Mouse (Mus musculus) kidney, embryonic 14.5 days (tissue): Measurements from ENCODE around the gene Usp19. TPM values are rescaled to one million over a fixed set of nuclear protein-coding genes. Genes with fewer than 3 reads are reported as not detected.

Source experiments
- ATAC-seq: fragments of 200-750 bp; cut with Nextera tagmentation; 2 replicates; pipeline ENCODE4 v1.8.0; 2017; ENCODE audit warnings: moderate number of reproducible peaks, mild to moderate bottlenecking, moderate TSS enrichment, moderate library complexity; ENCODE audit not compliant: low FRiP score, low TSS enrichment
- H3K27ac ChIP-seq: fragments of 300-500 bp; sonication (generic); 2 replicates; pipeline ENCODE4 v1.5.1; 2014; ENCODE audit warnings: low read depth, mild to moderate bottlenecking, low read length, moderate library complexity, mixed read lengths
- H3K27me3 ChIP-seq: fragments of 300-500 bp; sonication (generic); 2 replicates; pipeline ENCODE4 v1.6.1; 2014; ENCODE audit warnings: mild to moderate bottlenecking, low read length; ENCODE audit not compliant: control insufficient read depth, insufficient read depth
- H3K36me3 ChIP-seq: fragments of 300-500 bp; sonication (generic); 2 replicates; pipeline ENCODE4 v1.6.1; 2014; ENCODE audit warnings: low read length, mixed read lengths; ENCODE audit not compliant: control insufficient read depth, insufficient read depth
- H3K4me1 ChIP-seq: fragments of 300-500 bp; sonication (generic); 2 replicates; pipeline ENCODE4 v1.6.1; 2014; ENCODE audit warnings: low read length, mixed read lengths; ENCODE audit not compliant: control insufficient read depth, insufficient read depth
- H3K4me2 ChIP-seq: fragments of 300-500 bp; sonication (generic); replicated peaks from 2 replicates; pipeline ENCODE4 v1.6.1; 2014; ENCODE audit warnings: low read depth, mild to moderate bottlenecking, low read length
- H3K4me3 ChIP-seq: fragments of 300-500 bp; sonication (generic); 2 replicates; pipeline ENCODE4 v1.5.1; 2014; ENCODE audit warnings: mild to moderate bottlenecking, low read length
- H3K9ac ChIP-seq: fragments of 300-500 bp; sonication (generic); 2 replicates; pipeline ENCODE4 v1.6.1; 2014; ENCODE audit warnings: low read depth, mild to moderate bottlenecking, low read length, moderate library complexity
- H3K9me3 ChIP-seq: fragments of 300-500 bp; sonication (generic); 2 replicates; pipeline ENCODE4 v1.6.1; 2016; ENCODE audit warnings: low read length; ENCODE audit not compliant: control insufficient read depth
- WGBS: fragments of 180-500 bp; shearing (Covaris S2); extraction: QIAGEN DNeasy Blood & Tissue Kit; methylation state at CpG from one replicate; pipeline ENCODE4 v1.1.7; 2014; 5-methylcytosine and 5-hydroxymethylcytosine counted together
- polyA plus RNA-seq: library from polyadenylated mRNA; unstranded; fragments of >200 nt; fragmentation: Nextera tagmentation; extraction: Ambion mirVana; gene quantifications from 2 replicates; pipeline ENCODE4 v1.2.1, GENCODE M21; 2014

The Usp19 gene
- polyA plus RNA-seq, 1 experiment from 2014 or later: 69.4 TPM

DNA sequence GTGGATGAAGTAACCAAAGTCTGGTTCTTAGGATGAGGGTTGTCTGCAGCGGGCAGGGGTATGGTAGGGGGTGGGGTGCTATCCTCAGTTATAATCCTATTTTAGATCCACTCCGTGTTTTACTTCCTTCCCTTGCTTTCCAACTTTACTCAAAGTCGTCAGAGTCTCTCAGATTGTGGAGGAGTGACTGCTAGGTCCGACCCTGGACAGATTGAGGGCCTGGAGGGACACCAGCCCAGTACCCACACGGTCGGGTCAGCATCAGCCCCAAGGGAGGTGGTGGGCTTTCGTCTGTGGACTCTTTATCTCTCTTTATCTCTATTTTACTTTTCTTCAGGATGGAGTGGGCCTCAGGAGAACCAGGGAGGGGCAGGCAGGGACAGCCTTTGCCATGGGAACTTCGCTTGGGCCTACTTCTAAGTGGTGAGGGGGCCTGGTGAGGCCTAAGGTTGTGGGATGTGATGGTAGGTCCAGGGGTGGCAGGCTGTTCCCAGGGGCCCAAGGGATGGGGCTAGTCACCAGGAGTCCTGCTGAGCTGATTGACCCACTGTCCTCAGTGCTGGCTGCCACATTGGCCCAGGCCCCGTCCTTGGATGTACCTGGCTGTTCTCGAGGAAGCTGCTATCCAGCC, 10.6 kb upstream of the Usp19 start, which contains the start of gene Lamb2:
Gene Lamb2, plus strand, starts transcription at position 16 of the 631 bp plus-strand sequence.
- Histone ChIP-seq H3K4me1 (peaks cover 17% of the 10 kb centered on the region), H3K9ac (peak within 1 kb of the TSS; percentile 73), H3K4me2 (peak within 1 kb of the TSS; percentile 84), H3K4me3 (peak within 1 kb of the TSS; percentile 55), H3K27me3 (no peaks in the 10 kb centered on the region), H3K36me3 (peaks cover 34% of the 10 kb centered on the region), H3K9me3 (no peaks in the 10 kb centered on the region), H3K27ac (peak within 1 kb of the TSS; percentile 92)
- ATAC-seq: peak; percentile 72
- 8% methylated on average over 10 of the region's 10 CpGs for WGBS

DNA sequence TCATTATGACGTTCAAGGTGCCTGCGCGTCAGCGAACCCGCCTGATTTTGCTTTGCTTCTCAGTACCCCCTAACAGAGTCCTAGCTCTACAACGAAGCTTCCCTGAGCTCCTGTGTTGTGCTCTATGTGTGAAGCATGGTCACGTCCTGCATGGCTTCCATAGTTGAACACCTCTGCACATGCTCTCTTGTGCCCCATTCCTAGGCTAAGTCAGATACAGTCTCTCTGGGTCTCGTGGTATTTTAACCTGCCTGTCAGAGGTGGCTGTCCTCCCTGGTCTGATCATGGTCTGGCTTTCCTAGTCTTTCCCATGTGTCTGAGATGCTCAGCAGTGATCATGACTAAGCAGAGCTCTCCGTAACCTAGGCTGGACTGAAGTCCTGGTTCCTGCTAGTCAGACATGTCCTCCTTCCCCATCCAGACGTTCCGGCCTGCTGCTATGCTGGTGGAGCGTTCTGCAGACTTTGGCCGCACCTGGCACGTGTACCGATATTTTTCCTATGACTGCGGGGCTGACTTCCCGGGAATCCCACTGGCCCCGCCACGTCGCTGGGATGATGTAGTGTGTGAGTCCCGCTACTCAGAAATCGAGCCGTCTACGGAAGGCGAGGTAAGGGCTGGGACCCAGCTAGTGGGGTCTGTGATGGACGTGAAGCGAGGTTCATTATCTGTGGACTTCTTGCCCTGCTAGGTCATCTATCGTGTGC, 9.4 kb upstream of the Usp19 start:
- no peaks in the 10 kb centered on the region for H3K9me3 ChIP-seq
- no peaks in the 10 kb centered on the region for H3K27me3 ChIP-seq
- 89% methylated on average over 28 of the region's 28 CpGs for WGBS
- H3K36me3 ChIP-seq: peaks cover 46% of the 10 kb centered on the region
- H3K9ac ChIP-seq: no peak overlapping the region
- H3K4me2 ChIP-seq: peak overlapping the region; percentile 84
- H3K27ac ChIP-seq: no peak overlapping the region
- ATAC-seq: no peak
- peaks cover 17% of the 10 kb centered on the region for H3K4me1 ChIP-seq
- peak overlapping the region; percentile 55; the same call in 1 of the 2 replicates for H3K4me3 ChIP-seq

DNA sequence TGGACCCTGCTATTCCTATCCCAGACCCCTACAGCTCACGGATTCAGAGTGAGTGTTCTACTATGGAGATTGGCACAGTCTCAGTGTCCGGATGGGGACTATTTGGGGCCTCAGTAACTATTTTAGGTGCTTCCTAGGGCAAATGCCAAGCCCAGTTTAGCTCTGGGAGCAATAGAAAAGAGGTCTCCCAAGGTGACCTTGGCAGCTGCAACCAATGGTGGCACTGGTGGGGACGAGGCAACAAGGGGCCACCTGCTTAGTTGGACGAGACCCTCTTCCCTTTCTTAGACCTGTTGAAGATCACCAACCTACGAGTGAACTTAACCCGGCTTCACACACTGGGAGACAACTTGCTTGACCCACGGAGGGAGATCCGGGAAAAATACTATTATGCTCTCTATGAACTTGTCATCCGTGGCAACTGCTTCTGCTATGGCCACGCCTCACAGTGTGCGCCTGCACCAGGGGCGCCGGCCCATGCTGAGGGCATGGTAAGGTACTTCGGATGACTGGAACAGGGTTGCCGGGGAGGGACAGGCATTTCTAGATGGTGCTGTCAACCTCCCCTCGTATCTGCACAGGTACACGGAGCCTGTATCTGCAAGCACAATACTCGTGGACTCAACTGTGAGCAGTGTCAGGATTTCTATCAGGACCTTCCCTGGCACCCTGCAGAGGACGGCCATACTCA, 8.7 kb upstream of the Usp19 start:
- H3K4me3 ChIP-seq: no peak overlapping the region
- no peaks in the 10 kb centered on the region for H3K9me3 ChIP-seq
- 92% methylated on average over 19 of the region's 19 CpGs for whole genome bisulfite sequencing

DNA sequence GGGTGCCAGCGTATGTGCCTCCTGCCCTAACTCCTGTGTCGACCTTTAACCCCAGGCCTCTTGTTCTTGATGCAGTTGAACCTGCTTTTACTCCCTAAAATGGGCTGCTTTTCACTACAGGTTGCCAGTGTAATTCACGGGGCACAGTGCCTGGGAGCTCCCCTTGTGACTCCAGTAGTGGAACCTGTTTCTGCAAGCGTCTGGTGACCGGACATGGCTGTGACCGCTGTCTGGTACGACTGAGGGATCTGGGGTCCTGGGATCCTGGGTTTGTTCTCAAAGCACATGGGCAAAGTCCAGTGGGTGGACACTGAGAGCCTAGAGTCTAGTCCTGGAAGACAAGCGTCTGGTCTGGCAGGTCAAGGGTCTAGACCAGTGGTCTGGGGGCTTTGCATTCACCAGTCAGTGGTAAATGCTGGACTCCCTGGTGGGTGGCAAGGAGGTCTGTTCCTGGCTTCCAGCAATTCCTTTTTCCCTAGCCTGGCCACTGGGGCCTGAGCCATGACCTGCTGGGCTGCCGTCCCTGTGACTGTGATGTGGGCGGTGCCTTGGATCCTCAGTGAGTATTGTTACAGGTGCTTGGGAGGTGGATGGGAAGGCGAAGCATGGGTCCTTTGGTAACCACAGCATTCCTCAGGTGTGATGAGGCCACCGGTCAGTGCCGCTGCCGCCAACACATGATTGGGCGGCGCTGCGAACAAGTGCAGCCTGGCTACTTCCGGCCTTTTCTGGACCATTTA, 7.2 kb upstream of the Usp19 start:
- peaks cover 68% of the 10 kb centered on the region for H3K36me3 ChIP-seq
- H3K4me3 ChIP-seq: no peak overlapping the region
- no peaks in the 10 kb centered on the region for H3K27me3 ChIP-seq
- no peak for ATAC-seq
- no peak overlapping the region for H3K4me2 ChIP-seq
- H3K9ac ChIP-seq: no peak overlapping the region
- 91% methylated on average over 18 of the region's 18 CpGs for WGBS
- H3K9me3 ChIP-seq: no peaks in the 10 kb centered on the region
- H3K27ac ChIP-seq: no peak overlapping the region
- H3K4me1 ChIP-seq: peaks cover 17% of the 10 kb centered on the region

More for the DNA sequence above, 8.7 kb upstream of the Usp19 start:
- no peaks in the 10 kb centered on the region for H3K27me3 ChIP-seq
- H3K4me1 ChIP-seq: peaks cover 17% of the 10 kb centered on the region
- H3K36me3 ChIP-seq: peaks cover 53% of the 10 kb centered on the region
- no peak overlapping the region for H3K4me2 ChIP-seq
- no peak overlapping the region for H3K27ac ChIP-seq
- no peak for ATAC-seq
- no peak overlapping the region for H3K9ac ChIP-seq

DNA sequence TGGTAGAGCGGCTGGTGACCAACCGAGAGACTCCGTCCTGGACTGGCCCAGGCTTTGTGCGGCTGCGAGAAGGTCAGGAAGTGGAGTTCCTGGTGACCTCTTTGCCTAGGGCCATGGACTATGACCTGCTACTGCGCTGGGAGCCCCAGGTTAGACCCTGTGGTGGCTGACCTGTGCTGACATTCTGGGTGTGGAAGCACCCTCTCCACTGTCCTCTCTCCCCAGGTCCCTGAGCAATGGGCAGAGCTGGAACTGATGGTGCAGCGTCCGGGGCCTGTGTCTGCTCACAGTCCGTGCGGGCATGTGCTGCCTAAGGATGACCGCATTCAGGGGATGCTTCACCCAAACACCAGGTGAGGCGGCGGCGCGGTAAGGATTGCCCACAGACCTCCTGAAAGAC, 6.4 kb upstream of the Usp19 start:
- Histone ChIP-seq H3K9me3 (no peaks in the 10 kb centered on the region), H3K27ac (no peak overlapping the region), H3K4me2 (no peak overlapping the region), H3K4me1 (peaks cover 15% of the 10 kb centered on the region), H3K27me3 (no peaks in the 10 kb centered on the region), H3K4me3 (no peak overlapping the region), H3K9ac (no peak overlapping the region), H3K36me3 (peaks cover 76% of the 10 kb centered on the region)
- WGBS: 97% methylated on average over 15 of the region's 15 CpGs
- ATAC-seq: no peak

DNA sequence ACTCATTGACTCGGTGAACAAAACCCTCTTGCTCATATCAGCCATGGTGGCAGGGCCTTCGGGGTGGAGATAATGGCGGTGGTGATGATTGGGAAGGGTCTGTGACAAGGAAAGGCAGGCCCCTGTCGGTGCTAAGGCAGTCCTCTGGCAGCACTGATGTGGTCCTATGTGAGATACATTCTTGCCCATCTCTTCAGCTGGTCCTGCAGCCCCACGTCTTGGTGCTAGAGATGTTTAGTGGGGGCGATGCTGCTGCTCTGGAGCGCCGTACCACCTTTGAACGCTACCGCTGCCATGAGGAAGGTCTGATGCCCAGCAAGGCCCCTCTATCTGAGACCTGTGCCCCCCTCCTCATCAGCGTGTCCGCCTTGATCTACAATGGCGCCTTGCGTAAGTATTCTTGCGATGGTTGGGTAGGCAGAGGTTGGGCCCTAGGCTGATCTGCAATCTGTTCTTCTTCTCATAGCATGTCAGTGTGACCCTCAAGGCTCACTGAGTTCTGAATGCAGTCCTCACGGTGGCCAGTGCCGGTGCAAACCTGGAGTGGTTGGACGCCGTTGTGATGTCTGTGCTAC, 5.0 kb upstream of the Usp19 start:
- no peak for ATAC-seq
- peaks cover 82% of the 10 kb centered on the region for H3K36me3 ChIP-seq
- H3K27me3 ChIP-seq: no peaks in the 10 kb centered on the region
- peaks cover 7% of the 10 kb centered on the region for H3K4me1 ChIP-seq
- WGBS: 96% methylated on average over 19 of the region's 19 CpGs
- H3K4me2 ChIP-seq: no peak overlapping the region
- H3K9me3 ChIP-seq: no peaks in the 10 kb centered on the region
- H3K9ac ChIP-seq: no peak overlapping the region
- H3K4me3 ChIP-seq: no peak overlapping the region
- no peak overlapping the region for H3K27ac ChIP-seq

DNA sequence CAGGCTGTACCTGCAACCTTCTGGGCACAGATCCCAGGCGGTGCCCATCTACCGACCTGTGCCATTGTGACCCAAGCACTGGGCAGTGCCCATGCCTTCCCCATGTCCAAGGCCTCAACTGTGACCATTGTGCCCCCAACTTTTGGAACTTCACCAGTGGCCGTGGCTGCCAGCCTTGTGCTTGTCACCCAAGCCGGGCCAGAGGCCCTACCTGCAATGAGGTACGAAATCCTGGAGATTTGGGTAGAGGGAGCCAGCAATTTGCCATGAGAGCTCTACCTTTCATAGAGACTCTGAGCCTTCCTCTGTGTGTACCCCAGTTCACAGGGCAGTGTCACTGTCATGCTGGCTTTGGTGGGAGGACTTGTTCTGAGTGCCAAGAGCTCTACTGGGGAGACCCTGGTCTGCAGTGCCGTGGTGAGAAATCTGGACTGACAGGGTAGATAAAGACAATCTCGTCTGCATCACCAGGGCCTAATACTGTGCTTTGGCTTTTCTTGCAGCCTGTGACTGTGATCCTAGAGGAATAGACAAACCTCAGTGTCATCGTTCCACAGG, 3.4 kb upstream of the Usp19 start:
- ATAC-seq: no peak
- Histone ChIP-seq H3K27me3 (no peaks in the 10 kb centered on the region), H3K4me3 (no peak overlapping the region), H3K27ac (no peak overlapping the region), H3K4me1 (peaks cover 4% of the 10 kb centered on the region), H3K9ac (no peak overlapping the region), H3K36me3 (peaks cover 76% of the 10 kb centered on the region), H3K4me2 (no peak overlapping the region), H3K9me3 (no peaks in the 10 kb centered on the region)
- 95% methylated on average over 8 of the region's 8 CpGs for WGBS

DNA sequence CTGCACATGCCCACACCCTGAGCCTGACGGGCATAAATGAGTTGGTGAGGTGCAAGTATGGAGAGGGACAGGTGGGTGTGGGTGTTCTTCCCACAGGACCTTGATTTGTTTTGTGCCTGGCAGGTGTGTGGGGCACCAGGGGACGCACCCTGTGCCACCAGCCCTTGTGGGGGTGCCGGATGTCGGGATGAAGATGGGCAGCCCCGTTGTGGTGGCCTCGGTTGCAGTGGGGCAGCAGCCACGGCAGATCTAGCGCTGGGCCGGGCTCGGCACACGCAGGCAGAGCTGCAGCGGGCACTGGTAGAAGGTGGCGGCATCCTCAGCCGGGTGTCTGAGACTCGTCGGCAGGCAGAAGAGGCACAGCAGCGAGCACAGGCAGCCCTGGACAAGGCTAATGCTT, 2.0 kb upstream of the Usp19 start:
- H3K9me3 ChIP-seq: no peaks in the 10 kb centered on the region
- H3K27me3 ChIP-seq: no peaks in the 10 kb centered on the region
- peaks cover 11% of the 10 kb centered on the region for H3K4me1 ChIP-seq
- H3K9ac ChIP-seq: no peak overlapping the region
- H3K4me2 ChIP-seq: no peak overlapping the region
- H3K27ac ChIP-seq: no peak overlapping the region
- ATAC-seq: no peak
- WGBS: 95% methylated on average over 17 of the region's 17 CpGs
- no peak overlapping the region for H3K4me3 ChIP-seq
- peaks cover 76% of the 10 kb centered on the region for H3K36me3 ChIP-seq
